Mouse (Mus musculus) heart, adult 8-10 months (tissue): ENCODE data around the gene Fn1. TPM values are rescaled to one million over a fixed set of nuclear protein-coding genes. Genes with fewer than 3 reads are reported as not detected.

ENCODE experiments used
- total RNA-seq, 4 experiments: library from RNA; stranded (reverse); gene quantifications; 2 replicates each; pipeline ENCODE4 v1.2.4; 2022

The Fn1 gene
- total RNA-seq, 4 experiments from 2014 or later: 27.6 to 234 (median 32.1) TPM

Other genes starting within 250 kb of the Fn1 start
- gene Abca12, start 238.3 kb downstream of the Fn1 start, total RNA-seq: 1 to 10 TPM; 4.1 to 7.2 (median 4.9) TPM
- 10 to 100 TPM; 22.8 to 26.1 (median 25.2) TPM for gene Atic, start 96.0 kb downstream of the Fn1 start, total RNA-seq